Mouse (Mus musculus) stomach, postnatal 0 days (tissue): ENCODE results near the gene Dnajc16. TPM values are rescaled to one million over a fixed set of nuclear protein-coding genes. Genes with fewer than 3 reads are reported as not detected.

Experiments used
- ATAC-seq: fragments of 200-750 bp; cut with Nextera tagmentation; 2 replicates; pipeline ENCODE4 v1.8.0; 2017; ENCODE audit not compliant: low FRiP score, low TSS enrichment
- DNase-seq: peaks from one replicate; pipeline ENCODE4 v3.0.0-alpha.2; 2016; ENCODE audit warnings: low spot score
- H3K27ac ChIP-seq: fragments of 300-500 bp; sonication (generic); replicated peaks from 2 replicates; pipeline ENCODE4 v1.5.1; 2014; ENCODE audit warnings: mild to moderate bottlenecking, control low read depth
- H3K27me3 ChIP-seq: fragments of 300-500 bp; sonication (generic); 2 replicates; pipeline ENCODE4 v1.6.1; 2014; ENCODE audit warnings: low read length; ENCODE audit not compliant: control insufficient read depth, insufficient read depth
- H3K36me3 ChIP-seq: fragments of 300-500 bp; sonication (generic); 2 replicates; pipeline ENCODE4 v1.6.1; 2014; ENCODE audit warnings: low read length, mixed read lengths; ENCODE audit not compliant: control insufficient read depth, insufficient read depth
- H3K4me1 ChIP-seq: fragments of 300-500 bp; sonication (generic); replicated peaks from 2 replicates; pipeline ENCODE4 v1.6.1; 2014; ENCODE audit warnings: antibody characterized with exemption; ENCODE audit not compliant: control insufficient read depth, insufficient read depth
- H3K4me2 ChIP-seq: fragments of 300-500 bp; sonication (generic); replicated peaks from 2 replicates; pipeline ENCODE4 v1.6.1; 2014; ENCODE audit warnings: low read depth, mild to moderate bottlenecking, control low read depth, moderate library complexity
- H3K4me3 ChIP-seq: fragments of 300-500 bp; sonication (generic); 2 replicates; pipeline ENCODE4 v1.5.1; 2014; ENCODE audit warnings: low read depth, low read length, control low read depth
- H3K9ac ChIP-seq: fragments of 300-500 bp; sonication (generic); 2 replicates; pipeline ENCODE4 v1.6.1; 2014; ENCODE audit warnings: mild to moderate bottlenecking, low read length, control low read depth, mixed read lengths
- H3K9me3 ChIP-seq: fragments of 300-500 bp; sonication (generic); 2 replicates; pipeline ENCODE4 v1.6.1; 2016; ENCODE audit warnings: low read length; ENCODE audit not compliant: control insufficient read depth
- CTCF ChIP-seq: IDR thresholded peaks from 2 replicates; pipeline ENCODE4 v1.5.1; 2016; ENCODE audit warnings: antibody characterized with exemption, low read depth, mild to moderate bottlenecking, moderate library complexity
- EP300 ChIP-seq: optimal IDR thresholded peaks from 2 replicates; pipeline ENCODE3; 2016; ENCODE audit warnings: antibody characterized with exemption
- WGBS: fragments of 180-500 bp; shearing (Covaris S2); extraction: QIAGEN DNeasy Blood & Tissue Kit; methylation state at CpG from one replicate; pipeline ENCODE4 v1.1.7; 2014; 5-methylcytosine and 5-hydroxymethylcytosine counted together
- polyA plus RNA-seq: library from polyadenylated mRNA; unstranded; fragments of >200 nt; fragmentation: Nextera tagmentation; extraction: Ambion mirVana; gene quantifications from 2 replicates; pipeline ENCODE4 v1.2.1, GENCODE M21; 2015

Dnajc16 gene
- polyA plus RNA-seq, 1 experiment from 2014 or later, result 3.1 TPM

- no peaks in the 10 kb centered on the region for H3K9me3 ChIP-seq
- DNase-seq (no peak), ATAC-seq (no peak)
Observed at GRCm38 (mm10) chr4:141827401-141827800, 36.7 kb upstream of the Dnajc16 start.

DNA sequence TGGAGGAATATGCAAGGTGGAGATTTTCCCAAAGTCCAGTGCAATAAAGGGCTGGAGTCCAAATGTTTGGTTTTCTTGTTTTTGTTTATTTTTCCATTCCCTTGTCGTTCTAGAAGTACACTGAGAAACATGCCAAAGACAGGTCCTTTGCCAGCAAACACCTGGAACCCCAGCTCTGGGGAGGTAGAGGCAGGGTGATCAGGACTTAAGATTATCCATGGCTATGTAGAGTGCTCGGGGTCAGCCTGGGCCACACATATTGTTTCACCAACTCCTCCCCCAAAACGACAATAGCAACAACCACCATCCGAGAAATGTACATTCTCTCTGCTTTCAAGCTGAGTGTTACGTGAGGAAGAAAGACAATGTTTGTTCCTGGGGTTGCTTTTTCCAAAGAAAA, 35.3 kb upstream of the Dnajc16 start, which contains the start of gene Cela2a:
TSS of gene Cela2a (minus strand) at position 101 of the 400 bp plus-strand sequence.
- TF ChIP-seq EP300 (no peak), CTCF (no peak)
- Histone ChIP-seq H3K9me3 (no peaks in the 10 kb centered on the region), H3K36me3 (no peaks in the 10 kb centered on the region), H3K4me2 (no peak within 1 kb of the TSS), H3K27ac (no peak within 1 kb of the TSS), H3K4me1 (no peaks in the 10 kb centered on the region), H3K9ac (no peak within 1 kb of the TSS), H3K4me3 (no peak within 1 kb of the TSS), H3K27me3 (no peaks in the 10 kb centered on the region)
- ATAC-seq (no peak), DNase-seq (no peak)
- WGBS, result 50% methylated on average over 5 of the region's 5 CpGs

More at GRCm38 (mm10) chr4:141827401-141827800, 36.7 kb upstream of the Dnajc16 start:
- H3K4me3 ChIP-seq, result no peak overlapping the region
- H3K27me3 ChIP-seq, result no peaks in the 10 kb centered on the region
- TF ChIP-seq CTCF (no peak), EP300 (no peak)
- no peak overlapping the region for H3K9ac ChIP-seq
- H3K4me2 ChIP-seq, result no peak overlapping the region
- H3K27ac ChIP-seq, result no peak overlapping the region
- 87% methylated on average over 2 of the region's 2 CpGs for WGBS
- H3K36me3 ChIP-seq, result no peaks in the 10 kb centered on the region
- no peaks in the 10 kb centered on the region for H3K4me1 ChIP-seq

- no peaks in the 10 kb centered on the region for H3K27me3 ChIP-seq
Observed at GRCm38 (mm10) chr4:141822979-141823378, 32.2 kb upstream of the Dnajc16 start.

DNA sequence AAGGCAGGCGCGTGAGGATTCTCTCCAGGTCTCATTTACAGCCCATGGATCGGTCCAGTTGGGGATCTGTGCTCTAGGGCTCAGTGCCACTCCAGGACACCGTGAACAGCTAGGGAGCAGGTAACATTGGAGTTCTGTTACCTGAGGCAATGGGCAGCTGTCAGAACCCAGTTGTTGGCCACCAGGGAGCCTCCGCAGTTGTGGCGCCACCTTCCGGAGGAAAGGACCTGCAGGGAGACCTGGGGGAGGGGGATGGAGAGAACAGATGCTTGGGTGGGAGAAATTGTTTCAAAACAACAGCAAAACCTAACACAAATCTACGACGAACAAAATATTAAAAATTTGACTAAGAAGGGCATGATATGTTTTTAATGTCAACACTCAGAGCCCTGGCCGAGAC, 31.4 kb upstream of the Dnajc16 start:
- H3K36me3 ChIP-seq, result no peaks in the 10 kb centered on the region
- no peaks in the 10 kb centered on the region for H3K27me3 ChIP-seq
- no peak overlapping the region for H3K4me2 ChIP-seq
- DNase-seq, result peak; percentile 28
- ATAC-seq, result no peak
- no peak overlapping the region for H3K4me3 ChIP-seq
- H3K4me1 ChIP-seq, result no peaks in the 10 kb centered on the region
- WGBS, result 67% methylated on average over 10 of the region's 10 CpGs
- no peak overlapping the region for H3K27ac ChIP-seq
- no peaks in the 10 kb centered on the region for H3K9me3 ChIP-seq
- TF ChIP-seq CTCF (peak; percentile 60), EP300 (no peak)
- H3K9ac ChIP-seq, result no peak overlapping the region

More at GRCm38 (mm10) chr4:141822979-141823378, 32.2 kb upstream of the Dnajc16 start:
- no peaks in the 10 kb centered on the region for H3K9me3 ChIP-seq
- no peaks in the 10 kb centered on the region for H3K4me1 ChIP-seq
- DNase-seq, result peak; percentile 69
- H3K36me3 ChIP-seq, result no peaks in the 10 kb centered on the region
- no peak overlapping the region for H3K4me3 ChIP-seq
- H3K4me2 ChIP-seq, result no peak overlapping the region
- no peak overlapping the region for H3K27ac ChIP-seq
- H3K9ac ChIP-seq, result no peak overlapping the region
- peak; percentile 57; the same call in 1 of the 2 replicates for ATAC-seq
- TF ChIP-seq CTCF (no peak), EP300 (no peak)
- WGBS, result 53% methylated on average over 3 of the region's 3 CpGs

DNA sequence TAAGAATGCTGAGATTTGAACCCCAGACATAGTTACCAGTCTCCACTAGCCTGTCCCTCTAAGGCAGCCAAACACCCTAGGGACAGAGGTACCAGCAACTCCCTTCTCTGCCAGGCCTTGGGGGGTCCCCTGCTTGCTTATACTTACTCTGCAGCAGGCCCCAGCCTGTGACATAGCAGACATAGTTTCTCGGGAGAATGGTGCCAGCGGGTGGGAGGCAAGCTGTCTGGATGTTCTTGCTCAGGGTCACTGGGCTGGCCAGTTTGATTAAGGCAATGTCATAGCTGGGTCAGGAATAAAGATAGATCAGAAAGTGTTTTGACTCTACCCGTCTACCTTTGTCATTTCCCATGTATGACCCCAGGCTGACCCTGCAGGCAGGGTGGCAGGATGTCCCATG, 30.4 kb upstream of the Dnajc16 start:
- no peak overlapping the region for H3K27ac ChIP-seq
- TF ChIP-seq CTCF (no peak), EP300 (no peak)
- H3K4me3 ChIP-seq, result no peak overlapping the region
- WGBS, result 64% methylated on average over 3 of the region's 3 CpGs
- no peak overlapping the region for H3K4me2 ChIP-seq
- no peaks in the 10 kb centered on the region for H3K9me3 ChIP-seq
- ATAC-seq (no peak), DNase-seq (no peak)
- H3K4me1 ChIP-seq, result no peaks in the 10 kb centered on the region
- H3K9ac ChIP-seq, result no peak overlapping the region
- no peaks in the 10 kb centered on the region for H3K27me3 ChIP-seq
- H3K36me3 ChIP-seq, result no peaks in the 10 kb centered on the region

GRCm38 (mm10) chr4:141819316-141819715, 28.6 kb upstream of the Dnajc16 start:
- no peak for DNase-seq
- Histone ChIP-seq H3K4me3 (no peak overlapping the region), H3K27ac (no peak overlapping the region), H3K36me3 (peaks cover 3% of the 10 kb centered on the region; the same call in 1 of the 2 replicates), H3K4me1 (no peaks in the 10 kb centered on the region), H3K27me3 (no peaks in the 10 kb centered on the region), H3K4me2 (no peak overlapping the region), H3K9me3 (no peaks in the 10 kb centered on the region), H3K9ac (no peak overlapping the region)
- no peak for ATAC-seq
- 88% methylated on average over 7 of the region's 7 CpGs for WGBS
- TF ChIP-seq EP300, result no peak
- TF ChIP-seq CTCF, result no peak
